Mouse (Mus musculus) intestine, postnatal 0 days (tissue): ENCODE measurements around the gene Cadm4. TPM values are rescaled to one million over a fixed set of nuclear protein-coding genes. Genes with fewer than 3 reads are reported as not detected.

Source experiments
- ATAC-seq: fragments of 200-750 bp; cut with Nextera tagmentation; 2 replicates; pipeline ENCODE4 v1.8.0; 2017; ENCODE audit warnings: mild to moderate bottlenecking, moderate TSS enrichment, moderate library complexity
- H3K27ac ChIP-seq: fragments of 300-500 bp; sonication (generic); 2 replicates; pipeline ENCODE4 v1.5.1; 2014; ENCODE audit warnings: mild to moderate bottlenecking, low read depth, low read length, moderate library complexity
- H3K27me3 ChIP-seq: fragments of 300-500 bp; sonication (generic); replicated peaks from 2 replicates; pipeline ENCODE4 v1.6.1; 2014; ENCODE audit warnings: low read length, mixed read lengths; ENCODE audit not compliant: control insufficient read depth, insufficient read depth
- H3K36me3 ChIP-seq: fragments of 300-500 bp; sonication (generic); 2 replicates; pipeline ENCODE4 v1.6.1; 2014; ENCODE audit warnings: mild to moderate bottlenecking, moderate library complexity; ENCODE audit not compliant: control insufficient read depth, insufficient read depth
- H3K4me1 ChIP-seq: fragments of 300-500 bp; sonication (generic); replicated peaks from 2 replicates; pipeline ENCODE4 v1.6.1; 2014; ENCODE audit warnings: antibody characterized with exemption, low read length, mixed read lengths; ENCODE audit not compliant: control insufficient read depth, insufficient read depth
- H3K4me2 ChIP-seq: fragments of 300-500 bp; sonication (generic); replicated peaks from 2 replicates; pipeline ENCODE4 v1.6.1; 2014; ENCODE audit warnings: low read depth, mild to moderate bottlenecking, moderate library complexity
- H3K4me3 ChIP-seq: fragments of 300-500 bp; sonication (generic); 2 replicates; pipeline ENCODE4 v1.5.1; 2014; ENCODE audit warnings: low read depth, low read length
- H3K9ac ChIP-seq: fragments of 300-500 bp; sonication (generic); 2 replicates; pipeline ENCODE4 v1.6.1; 2014; ENCODE audit warnings: mild to moderate bottlenecking, low read depth, low read length
- H3K9me3 ChIP-seq: fragments of 300-500 bp; sonication (generic); 2 replicates; pipeline ENCODE4 v1.6.1; 2016; ENCODE audit warnings: mixed run types; ENCODE audit not compliant: control insufficient read depth
- CTCF ChIP-seq: sonication (generic); IDR thresholded peaks from 2 replicates; pipeline ENCODE4 v1.5.1; 2016; ENCODE audit warnings: low read depth, mild to moderate bottlenecking, control low read depth, antibody characterized with exemption, moderate library complexity
- WGBS: fragments of 180-500 bp; shearing (Covaris S2); extraction: QIAGEN DNeasy Blood & Tissue Kit; methylation state at CpG from one replicate; pipeline ENCODE4 v1.1.7; 2014; 5-methylcytosine and 5-hydroxymethylcytosine counted together
- polyA plus RNA-seq: library from polyadenylated mRNA; unstranded; fragments of >200 nt; fragmentation: Nextera tagmentation; extraction: Ambion mirVana; gene quantifications from 2 replicates; pipeline ENCODE4 v1.2.1, GENCODE M21; 2015

The Cadm4 gene
- polyA plus RNA-seq, 1 experiment from 2014 or later, result 1.4 TPM

- no peak for ATAC-seq
- no peak overlapping the region for H3K9ac ChIP-seq
These were observed 39.5 kb upstream of the Cadm4 start for GRCm38 (mm10) chr7:24442313-24442712.

GRCm38 (mm10) chr7:24445266-24445926 lies 36.4 kb upstream of the Cadm4 start:
- no peak for ATAC-seq
- no peak overlapping the region for H3K27ac ChIP-seq
- 87% methylated on average over 9 of the region's 9 CpGs for WGBS

More at GRCm38 (mm10) chr7:24442313-24442712, 39.5 kb upstream of the Cadm4 start:
- no peak overlapping the region for H3K4me3 ChIP-seq
- no peak for TF ChIP-seq CTCF
- no peak overlapping the region for H3K27ac ChIP-seq
- H3K9me3 ChIP-seq, result no peaks in the 10 kb centered on the region
- 60% methylated on average over 8 of the region's 8 CpGs for WGBS
- no peaks in the 10 kb centered on the region for H3K4me1 ChIP-seq
- no peak overlapping the region for H3K4me2 ChIP-seq
- H3K36me3 ChIP-seq, result no peaks in the 10 kb centered on the region
- H3K27me3 ChIP-seq, result no peaks in the 10 kb centered on the region

GRCm38 (mm10) chr7:24446697-24447340 lies 35.0 kb upstream of the Cadm4 start:
- no peaks in the 10 kb centered on the region for H3K4me1 ChIP-seq
- peak; percentile 28; the same call in 1 of the 2 replicates for TF ChIP-seq CTCF
- no peak overlapping the region for H3K4me3 ChIP-seq
- no peak overlapping the region for H3K9ac ChIP-seq
- WGBS, result 60% methylated on average over 7 of the region's 7 CpGs
- H3K27ac ChIP-seq, result no peak overlapping the region
- H3K9me3 ChIP-seq, result no peaks in the 10 kb centered on the region
- no peaks in the 10 kb centered on the region for H3K27me3 ChIP-seq
- H3K36me3 ChIP-seq, result no peaks in the 10 kb centered on the region
- no peak overlapping the region for H3K4me2 ChIP-seq
- no peak for ATAC-seq

More at GRCm38 (mm10) chr7:24445266-24445926, 36.4 kb upstream of the Cadm4 start:
- no peak for TF ChIP-seq CTCF
- H3K9ac ChIP-seq, result no peak overlapping the region
- H3K4me2 ChIP-seq, result no peak overlapping the region
- H3K27me3 ChIP-seq, result no peaks in the 10 kb centered on the region
- no peaks in the 10 kb centered on the region for H3K9me3 ChIP-seq
- no peak overlapping the region for H3K4me3 ChIP-seq
- H3K4me1 ChIP-seq, result no peaks in the 10 kb centered on the region
- H3K36me3 ChIP-seq, result no peaks in the 10 kb centered on the region

- Histone ChIP-seq H3K9ac (no peak overlapping the region), H3K4me3 (no peak overlapping the region), H3K9me3 (no peaks in the 10 kb centered on the region), H3K4me1 (no peaks in the 10 kb centered on the region), H3K4me2 (no peak overlapping the region), H3K27me3 (no peaks in the 10 kb centered on the region), H3K36me3 (no peaks in the 10 kb centered on the region), H3K27ac (no peak overlapping the region)
- WGBS, result 52% methylated on average over 14 of the region's 14 CpGs
- no peak for TF ChIP-seq CTCF
- no peak for ATAC-seq
These were observed 32.9 kb upstream of the Cadm4 start for GRCm38 (mm10) chr7:24448782-24449517.

GRCm38 (mm10) chr7:24450585-24451017 lies 31.2 kb upstream of the Cadm4 start:
- TF ChIP-seq CTCF, result no peak
- Histone ChIP-seq H3K4me1 (no peaks in the 10 kb centered on the region), H3K27me3 (no peaks in the 10 kb centered on the region), H3K9ac (no peak overlapping the region), H3K9me3 (no peaks in the 10 kb centered on the region), H3K4me2 (no peak overlapping the region), H3K4me3 (no peak overlapping the region), H3K36me3 (no peaks in the 10 kb centered on the region), H3K27ac (no peak overlapping the region)
- 42% methylated on average over 9 of the region's 9 CpGs for WGBS
- peak; percentile 62; the same call in 1 of the 2 replicates for ATAC-seq

- H3K27me3 ChIP-seq, result no peaks in the 10 kb centered on the region
- 70% methylated on average over 9 of the region's 9 CpGs for WGBS
- no peak for TF ChIP-seq CTCF
- H3K9ac ChIP-seq, result no peak within 1 kb of the TSS
- H3K36me3 ChIP-seq, result no peaks in the 10 kb centered on the region
- H3K4me1 ChIP-seq, result no peaks in the 10 kb centered on the region
- H3K9me3 ChIP-seq, result no peaks in the 10 kb centered on the region
- H3K4me3 ChIP-seq, result no peak within 1 kb of the TSS
- ATAC-seq, result no peak
- no peak within 1 kb of the TSS for H3K4me2 ChIP-seq
- H3K27ac ChIP-seq, result no peak within 1 kb of the TSS
These were observed 29.9 kb upstream of the Cadm4 start, which contains the start of gene Irgc1 for GRCm38 (mm10) chr7:24451855-24452311. TSS of gene Irgc1 (minus strand) at chr7:24452297.
